Mouse (Mus musculus) urinary bladder, postnatal 36 days (tissue): ENCODE measurements around the gene Pex14.

Experiments
- DNase-seq, 2 experiments: peaks; one replicate each; pipeline ENCODE4 v3.0.0; 2022; ENCODE audit warnings: low spot score in 2 of 2, mixed read lengths in 1 of 2

The Pex14 gene

GRCm38 (mm10) chr4:148985541-148986476 lies 113.9 kb downstream of the Pex14 start:
- DNase-seq, result no peak

GRCm38 (mm10) chr4:148984701-148985540 lies 114.8 kb downstream of the Pex14 start:
- no peak for DNase-seq

GRCm38 (mm10) chr4:148982274-148982673 lies 117.4 kb downstream of the Pex14 start:
- DNase-seq, result no peak

GRCm38 (mm10) chr4:148979837-148980236 lies 119.8 kb downstream of the Pex14 start:
- no peak for DNase-seq

- DNase-seq, result no peak
Measured at GRCm38 (mm10) chr4:148978926-148979325, 120.8 kb downstream of the Pex14 start.

GRCm38 (mm10) chr4:148978221-148978855 lies 121.3 kb downstream of the Pex14 start:
- no peak for DNase-seq

- DNase-seq, result no peak
Measured at GRCm38 (mm10) chr4:148974833-148975232, 124.8 kb downstream of the Pex14 start.

- DNase-seq, result no peak
Measured at GRCm38 (mm10) chr4:148973387-148973786, 126.3 kb downstream of the Pex14 start.

- DNase-seq, result no peak
Measured at GRCm38 (mm10) chr4:148972707-148973106, 127.0 kb downstream of the Pex14 start.

- DNase-seq, result no peak
Measured at GRCm38 (mm10) chr4:148971613-148972242, 127.9 kb downstream of the Pex14 start.

- DNase-seq, result no peak
Measured at GRCm38 (mm10) chr4:148970742-148971141, 128.9 kb downstream of the Pex14 start.

GRCm38 (mm10) chr4:148969610-148970009 lies 130.1 kb downstream of the Pex14 start:
- no peak for DNase-seq

- DNase-seq, result no peak
Measured at GRCm38 (mm10) chr4:148968859-148969258, 130.8 kb downstream of the Pex14 start.

- no peak for DNase-seq
Measured at GRCm38 (mm10) chr4:148966132-148966531, 133.5 kb downstream of the Pex14 start.

- DNase-seq, result no peak
Measured at GRCm38 (mm10) chr4:148964541-148965310, 134.9 kb downstream of the Pex14 start.

GRCm38 (mm10) chr4:148962096-148962495 lies 137.6 kb downstream of the Pex14 start:
- DNase-seq, result no peak

- DNase-seq, result no peak
Measured at GRCm38 (mm10) chr4:148961081-148961480, 138.6 kb downstream of the Pex14 start.

- DNase-seq, result no peak
Measured at GRCm38 (mm10) chr4:148960011-148960410, 139.7 kb downstream of the Pex14 start.

GRCm38 (mm10) chr4:148955131-148955813 lies 144.4 kb downstream of the Pex14 start:
- DNase-seq, result peak in 1 of 2 experiments; percentile 75
